Mouse (Mus musculus): Measurements from ENCODE around the gene Gna15.

- TF ChIP-seq CTCF (IDR thresholded peaks at IDR 0.05) (no peak), EP300 (IDR thresholded peaks at IDR 0.05) (no peak)
Measured at GRCm38 (mm10) chr10:81473003-81473451, 51.0 kb downstream of the Gna15 start.
